Mouse (Mus musculus) thymus, postnatal 4 days (tissue): Measurements from ENCODE around the gene Hpcal1.

Experiments
- DNase-seq: peaks from one replicate; pipeline ENCODE4 v3.0.0; 2021

Hpcal1 gene

GRCm38 (mm10) chr12:17690564-17691281 lies at the start of gene Hpcal1:
Gene Hpcal1 (plus strand): TSS chr12:17690856.
- DNase-seq = peak; percentile 99

- DNase-seq = no peak
These were observed 49.4 kb upstream of the Hpcal1 start for GRCm38 (mm10) chr12:17641269-17641668.

GRCm38 (mm10) chr12:17644385-17645222 lies 46.1 kb upstream of the Hpcal1 start:
- no peak for DNase-seq

- DNase-seq = no peak
These were observed 44.2 kb upstream of the Hpcal1 start for GRCm38 (mm10) chr12:17646457-17646856.

- no peak for DNase-seq
These were observed 39.2 kb upstream of the Hpcal1 start for GRCm38 (mm10) chr12:17651223-17652095.

GRCm38 (mm10) chr12:17652216-17653050 lies 38.2 kb upstream of the Hpcal1 start:
- no peak for DNase-seq

GRCm38 (mm10) chr12:17653051-17653783 lies 37.4 kb upstream of the Hpcal1 start:
- no peak for DNase-seq

- no peak for DNase-seq
These were observed 33.0 kb upstream of the Hpcal1 start for GRCm38 (mm10) chr12:17657561-17658195.

GRCm38 (mm10) chr12:17658521-17658920 lies 32.1 kb upstream of the Hpcal1 start:
- no peak for DNase-seq

GRCm38 (mm10) chr12:17661483-17661920 lies 29.2 kb upstream of the Hpcal1 start:
- peak; percentile 24 for DNase-seq

GRCm38 (mm10) chr12:17663991-17664635 lies 26.5 kb upstream of the Hpcal1 start:
- DNase-seq = no peak

GRCm38 (mm10) chr12:17665906-17666326 lies 24.7 kb upstream of the Hpcal1 start:
- DNase-seq = no peak

- peak; percentile 72 for DNase-seq
These were observed 24.0 kb upstream of the Hpcal1 start for GRCm38 (mm10) chr12:17666616-17667015.

GRCm38 (mm10) chr12:17673729-17674128 lies 16.9 kb upstream of the Hpcal1 start:
- DNase-seq = no peak

- no peak for DNase-seq
These were observed 16.4 kb upstream of the Hpcal1 start for GRCm38 (mm10) chr12:17674182-17674812.

- peak; percentile 57 for DNase-seq
These were observed 12.9 kb upstream of the Hpcal1 start for GRCm38 (mm10) chr12:17677743-17678142.

- no peak for DNase-seq
These were observed 11.1 kb upstream of the Hpcal1 start for GRCm38 (mm10) chr12:17679571-17679970.

GRCm38 (mm10) chr12:17682161-17682560 lies 8.5 kb upstream of the Hpcal1 start:
- DNase-seq = no peak

GRCm38 (mm10) chr12:17684315-17684714 lies 6.3 kb upstream of the Hpcal1 start:
- no peak for DNase-seq

GRCm38 (mm10) chr12:17686116-17686515 lies 4.5 kb upstream of the Hpcal1 start:
- DNase-seq = peak; percentile 52
